Mouse (Mus musculus): ENCODE measurements around the gene Mmel1. TPM values are rescaled to one million over a fixed set of nuclear protein-coding genes. Genes with fewer than 3 reads are reported as not detected.

The Mmel1 gene
- polyA plus RNA-seq, 1 experiment from 2014 or later = 0.19 TPM

DNA sequence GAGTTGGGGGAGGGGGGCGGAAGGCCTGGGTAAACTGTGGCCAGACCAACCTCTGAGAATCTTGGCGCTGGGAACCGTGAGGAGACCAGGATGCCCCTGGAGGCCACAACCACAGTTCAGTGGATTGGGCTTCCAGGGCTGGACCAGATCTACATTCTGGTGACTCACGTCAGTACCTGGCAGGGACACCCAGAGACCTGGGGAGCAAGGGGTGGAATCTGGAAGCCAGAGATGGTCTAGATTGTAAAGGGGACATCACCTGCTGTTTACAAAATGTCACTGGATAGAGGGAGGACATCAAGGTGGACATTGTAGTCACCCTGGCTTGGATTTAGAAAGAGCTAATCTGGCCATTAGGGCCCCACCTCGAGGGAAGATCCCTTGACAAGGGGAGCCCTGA, 26.2 kb downstream of the Mmel1 start:
- WGBS = 79% methylated on average over 5 of the region's 5 CpGs
- Histone ChIP-seq H3K9me3 (no peaks in the 10 kb centered on the region), H3K4me2 (no peak overlapping the region)

GRCm38 (mm10) chr4:154897676-154898465, 28.5 kb downstream of the Mmel1 start:
- 74% methylated on average over 6 of the region's 6 CpGs for WGBS
- no peak for ATAC-seq (ENCODE audit: low FRiP score)

More for the DNA sequence above, 26.2 kb downstream of the Mmel1 start:
- H3K4me3 ChIP-seq (replicated peaks) = no peak overlapping the region
- no peak overlapping the region for H3K27ac ChIP-seq
- H3K4me1 ChIP-seq = peaks cover 17% of the 10 kb centered on the region
- peaks cover 15% of the 10 kb centered on the region; the same call in 1 of the 2 replicates for H3K27me3 ChIP-seq
- no peak overlapping the region for H3K9ac ChIP-seq
- no peaks in the 10 kb centered on the region for H3K36me3 ChIP-seq (replicated peaks)
- no peak for ATAC-seq (ENCODE audit: low FRiP score)

GRCm38 (mm10) chr4:154898506-154899446, 29.4 kb downstream of the Mmel1 start, which contains the start of gene Fam213b:
Gene Fam213b, minus strand, starts transcription at chr4:154899135.
- peak within 1 kb of the TSS; percentile 63 for H3K27ac ChIP-seq

More at GRCm38 (mm10) chr4:154897676-154898465, 28.5 kb downstream of the Mmel1 start:
- H3K27ac ChIP-seq = no peak overlapping the region
- peak overlapping the region; percentile 92 for H3K4me2 ChIP-seq
- H3K9ac ChIP-seq = peak overlapping the region; percentile 67
- peak overlapping the region; percentile 56 for H3K4me3 ChIP-seq (replicated peaks)
- 0 out of 2 replicates have a peak, but pooled peaks cover 15% of the 10 kb centered on the region for H3K27me3 ChIP-seq
- H3K36me3 ChIP-seq (replicated peaks) = no peaks in the 10 kb centered on the region
- H3K4me1 ChIP-seq = peaks cover 17% of the 10 kb centered on the region
- no peaks in the 10 kb centered on the region for H3K9me3 ChIP-seq

GRCm38 (mm10) chr4:154902371-154902770, 33.0 kb downstream of the Mmel1 start:
- H3K4me2 ChIP-seq = no peak overlapping the region
- H3K27ac ChIP-seq = no peak overlapping the region
- no peak overlapping the region for H3K4me3 ChIP-seq (replicated peaks)
- no peak overlapping the region for H3K9ac ChIP-seq
- WGBS = 87% methylated on average over 2 of the region's 2 CpGs
- ATAC-seq (ENCODE audit: low FRiP score) = no peak
- no peaks in the 10 kb centered on the region for H3K36me3 ChIP-seq (replicated peaks)
- no peaks in the 10 kb centered on the region for H3K9me3 ChIP-seq
- H3K27me3 ChIP-seq = 0 out of 2 replicates have a peak, but pooled peaks cover 22% of the 10 kb centered on the region
- peaks cover 22% of the 10 kb centered on the region for H3K4me1 ChIP-seq

More at GRCm38 (mm10) chr4:154898506-154899446, 29.4 kb downstream of the Mmel1 start, which contains the start of gene Fam213b:
- peak within 1 kb of the TSS; percentile 56 for H3K4me3 ChIP-seq (replicated peaks)
- H3K4me2 ChIP-seq = peak within 1 kb of the TSS; percentile 92
- no peaks in the 10 kb centered on the region for H3K9me3 ChIP-seq
- 0 out of 2 replicates have a peak, but pooled peaks cover 22% of the 10 kb centered on the region for H3K27me3 ChIP-seq
- WGBS = 2% methylated on average over 43 of the region's 43 CpGs
- peak; percentile 98 for ATAC-seq (ENCODE audit: low FRiP score)
- peak within 1 kb of the TSS; percentile 67 for H3K9ac ChIP-seq
- H3K36me3 ChIP-seq (replicated peaks) = no peaks in the 10 kb centered on the region
- peaks cover 17% of the 10 kb centered on the region for H3K4me1 ChIP-seq

DNA sequence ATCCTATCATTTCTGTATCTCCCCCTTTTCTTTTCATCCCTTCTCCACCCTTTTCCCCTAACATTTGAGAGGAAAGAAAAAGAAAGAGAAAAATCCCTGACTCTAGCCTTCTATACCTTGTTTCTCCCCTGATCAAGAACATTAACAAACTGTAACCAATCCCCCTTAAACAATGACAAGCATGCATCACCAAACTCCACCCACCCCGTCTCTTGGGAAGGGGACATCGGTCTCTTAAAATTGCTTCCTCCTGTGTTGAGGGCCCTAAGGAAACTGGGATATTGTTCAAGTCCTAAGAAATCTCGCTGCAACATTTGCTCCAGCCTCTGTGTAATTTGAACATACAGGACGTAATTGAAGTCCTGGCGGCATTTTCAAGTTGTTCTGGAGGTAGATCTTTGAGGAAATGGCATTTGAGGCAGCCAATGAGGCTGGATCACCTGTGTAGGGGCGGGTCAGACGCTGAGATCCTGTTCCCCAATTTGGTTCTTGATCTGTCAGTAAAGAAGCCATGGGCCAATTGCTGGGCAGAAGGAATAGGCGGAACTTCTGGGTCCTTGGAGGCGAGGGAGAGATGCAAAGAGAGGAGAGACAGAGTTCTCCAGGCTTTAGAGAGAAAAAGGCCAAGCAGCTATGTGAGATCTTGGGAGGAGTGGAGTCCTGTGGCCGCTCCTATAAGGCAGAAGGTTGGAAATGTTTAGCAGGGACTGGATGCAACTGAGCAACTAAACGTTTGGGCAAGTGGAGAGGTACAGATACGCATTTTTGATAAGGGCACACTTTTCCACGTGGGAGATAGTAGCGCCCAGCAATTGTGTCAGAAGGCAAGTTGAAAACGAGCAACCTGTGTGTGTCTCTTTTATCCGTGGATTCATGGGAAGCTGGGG, 35.0 kb downstream of the Mmel1 start:
- peak; percentile 91 for ATAC-seq (ENCODE audit: low FRiP score)
- H3K36me3 ChIP-seq (replicated peaks) = no peaks in the 10 kb centered on the region
- no peak overlapping the region for H3K27ac ChIP-seq
- peak overlapping the region; percentile 34 for H3K4me3 ChIP-seq (replicated peaks)
- H3K27me3 ChIP-seq = 0 out of 2 replicates have a peak, but pooled peaks cover 22% of the 10 kb centered on the region
- WGBS = 3% methylated on average over 16 of the region's 16 CpGs
- H3K4me2 ChIP-seq = peak overlapping the region; percentile 57
- no peaks in the 10 kb centered on the region for H3K9me3 ChIP-seq
- H3K4me1 ChIP-seq = peaks cover 10% of the 10 kb centered on the region; the same call in 1 of the 2 replicates
- H3K9ac ChIP-seq = peak overlapping the region; percentile 40; the same call in 1 of the 2 replicates

GRCm38 (mm10) chr4:154907833-154908232, 38.4 kb downstream of the Mmel1 start:
- Histone ChIP-seq H3K4me3 (replicated peaks) (no peak overlapping the region), H3K36me3 (replicated peaks) (no peaks in the 10 kb centered on the region), H3K4me2 (0 out of 2 replicates have a peak overlapping the region, but pooled peaks have one; percentile 1), H3K27me3 (0 out of 2 replicates have a peak, but pooled peaks cover 7% of the 10 kb centered on the region), H3K9me3 (no peaks in the 10 kb centered on the region), H3K27ac (no peak overlapping the region), H3K4me1 (peaks cover 22% of the 10 kb centered on the region), H3K9ac (no peak overlapping the region)
- WGBS = 45% methylated on average over 17 of the region's 17 CpGs
- peak; percentile 76 for ATAC-seq (ENCODE audit: low FRiP score)

DNA sequence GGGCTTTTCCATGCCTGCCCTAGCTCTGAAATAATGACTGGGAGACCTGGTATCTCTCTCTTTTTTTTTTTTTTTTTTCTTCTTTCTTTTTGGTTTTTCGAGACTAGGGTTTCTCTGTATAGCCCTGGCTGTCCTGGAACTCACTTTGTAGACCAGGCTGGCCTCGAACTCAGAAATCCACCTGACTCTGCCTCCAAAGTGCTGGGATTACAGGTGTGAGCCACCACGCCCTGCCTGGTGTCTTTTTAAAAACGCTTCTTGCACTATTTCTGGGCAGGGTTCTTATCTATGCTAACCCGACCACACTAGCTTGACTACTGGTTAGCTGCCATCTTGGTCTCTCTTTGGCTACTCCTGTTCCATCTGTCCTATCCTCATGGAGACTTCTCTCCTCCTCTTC, 39.1 kb downstream of the Mmel1 start:
- Histone ChIP-seq H3K9me3 (no peaks in the 10 kb centered on the region), H3K9ac (no peak overlapping the region), H3K4me1 (peaks cover 22% of the 10 kb centered on the region), H3K36me3 (replicated peaks) (no peaks in the 10 kb centered on the region), H3K4me3 (replicated peaks) (no peak overlapping the region), H3K4me2 (no peak overlapping the region), H3K27me3 (0 out of 2 replicates have a peak, but pooled peaks cover 2% of the 10 kb centered on the region), H3K27ac (no peak overlapping the region)
- WGBS = 89% methylated on average over 5 of the region's 5 CpGs
- no peak for ATAC-seq (ENCODE audit: low FRiP score)

DNA sequence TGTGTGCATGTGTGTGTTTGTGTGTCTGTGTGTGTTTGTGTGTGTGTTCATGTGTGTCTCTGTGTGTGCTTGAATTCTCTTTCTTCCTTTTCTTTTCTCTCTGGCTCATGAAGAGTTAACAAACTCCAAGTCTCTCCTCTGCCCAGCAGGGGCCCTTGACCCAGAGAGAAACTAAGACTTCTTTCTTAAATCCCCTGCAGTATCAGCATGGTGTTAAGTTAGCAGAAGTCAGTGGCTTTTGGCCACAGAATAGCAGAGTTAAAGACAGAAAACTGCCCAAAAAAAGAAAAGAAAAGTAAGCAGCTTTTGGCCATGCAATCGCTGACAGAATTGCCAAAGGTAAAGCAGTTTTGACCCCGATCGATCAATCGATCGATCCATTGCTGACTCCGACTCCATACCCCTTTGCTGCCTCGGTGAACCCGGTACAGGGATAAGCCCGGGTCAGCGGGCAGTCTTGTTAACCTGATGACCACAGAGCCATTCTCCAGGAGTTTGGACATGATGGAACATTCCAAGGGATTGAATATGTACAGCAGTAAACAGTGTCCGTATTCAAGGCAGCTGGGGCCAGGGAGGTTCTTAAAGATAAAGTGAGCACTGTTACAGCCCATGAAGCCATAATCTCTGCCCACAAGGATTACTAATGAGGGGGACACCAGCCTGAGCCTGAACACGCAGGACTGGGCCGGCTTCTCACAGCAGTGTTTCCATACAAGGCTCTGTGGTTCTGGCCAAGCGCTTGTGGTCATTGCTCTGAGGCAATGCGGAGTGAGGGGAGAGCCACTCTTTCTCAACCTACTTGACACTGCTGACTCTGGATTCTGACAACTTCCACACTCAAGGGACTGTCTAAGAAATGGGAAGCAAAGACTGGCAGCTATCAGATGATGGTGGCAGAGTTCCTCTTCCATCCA, 41.5 kb downstream of the Mmel1 start:
- Histone ChIP-seq H3K9me3 (no peaks in the 10 kb centered on the region), H3K9ac (no peak overlapping the region), H3K27me3 (no peaks in the 10 kb centered on the region), H3K27ac (no peak overlapping the region), H3K36me3 (replicated peaks) (no peaks in the 10 kb centered on the region), H3K4me2 (no peak overlapping the region), H3K4me3 (replicated peaks) (no peak overlapping the region), H3K4me1 (peaks cover 18% of the 10 kb centered on the region)
- WGBS = 11% methylated on average over 15 of the region's 15 CpGs
- ATAC-seq (ENCODE audit: low FRiP score) = no peak

- Histone ChIP-seq H3K4me3 (replicated peaks) (no peak overlapping the region), H3K27ac (no peak overlapping the region)
- WGBS = 66% methylated on average over 2 of the region's 2 CpGs
Measured at GRCm38 (mm10) chr4:154911644-154912043, 42.3 kb downstream of the Mmel1 start.

GRCm38 (mm10) chr4:154913845-154914244, 44.5 kb downstream of the Mmel1 start:
- Histone ChIP-seq H3K27ac (no peak overlapping the region), H3K27me3 (no peaks in the 10 kb centered on the region), H3K4me2 (no peak overlapping the region), H3K9me3 (no peaks in the 10 kb centered on the region), H3K4me1 (peaks cover 14% of the 10 kb centered on the region), H3K36me3 (replicated peaks) (no peaks in the 10 kb centered on the region), H3K4me3 (replicated peaks) (no peak overlapping the region), H3K9ac (no peak overlapping the region)
- ATAC-seq (ENCODE audit: low FRiP score) = no peak
- 96% methylated on average over 3 of the region's 3 CpGs for WGBS

More at GRCm38 (mm10) chr4:154911644-154912043, 42.3 kb downstream of the Mmel1 start:
- no peak for ATAC-seq (ENCODE audit: low FRiP score)
- Histone ChIP-seq H3K4me2 (no peak overlapping the region), H3K36me3 (replicated peaks) (no peaks in the 10 kb centered on the region), H3K27me3 (no peaks in the 10 kb centered on the region), H3K9ac (no peak overlapping the region), H3K9me3 (no peaks in the 10 kb centered on the region), H3K4me1 (peaks cover 18% of the 10 kb centered on the region)
